Mouse (Mus musculus): ENCODE data around the gene Tifab. TPM values are rescaled to one million over a fixed set of nuclear protein-coding genes. Genes with fewer than 3 reads are reported as not detected.
"Not testable (repeated sequence)": the region's sequence is repeated elsewhere in the genome, so short reads cannot be mapped to it uniquely, and the experiment has no call there.

Tifab gene
- polyA plus RNA-seq, 1 experiment from 2014 or later, result 1.1 TPM

DNA sequence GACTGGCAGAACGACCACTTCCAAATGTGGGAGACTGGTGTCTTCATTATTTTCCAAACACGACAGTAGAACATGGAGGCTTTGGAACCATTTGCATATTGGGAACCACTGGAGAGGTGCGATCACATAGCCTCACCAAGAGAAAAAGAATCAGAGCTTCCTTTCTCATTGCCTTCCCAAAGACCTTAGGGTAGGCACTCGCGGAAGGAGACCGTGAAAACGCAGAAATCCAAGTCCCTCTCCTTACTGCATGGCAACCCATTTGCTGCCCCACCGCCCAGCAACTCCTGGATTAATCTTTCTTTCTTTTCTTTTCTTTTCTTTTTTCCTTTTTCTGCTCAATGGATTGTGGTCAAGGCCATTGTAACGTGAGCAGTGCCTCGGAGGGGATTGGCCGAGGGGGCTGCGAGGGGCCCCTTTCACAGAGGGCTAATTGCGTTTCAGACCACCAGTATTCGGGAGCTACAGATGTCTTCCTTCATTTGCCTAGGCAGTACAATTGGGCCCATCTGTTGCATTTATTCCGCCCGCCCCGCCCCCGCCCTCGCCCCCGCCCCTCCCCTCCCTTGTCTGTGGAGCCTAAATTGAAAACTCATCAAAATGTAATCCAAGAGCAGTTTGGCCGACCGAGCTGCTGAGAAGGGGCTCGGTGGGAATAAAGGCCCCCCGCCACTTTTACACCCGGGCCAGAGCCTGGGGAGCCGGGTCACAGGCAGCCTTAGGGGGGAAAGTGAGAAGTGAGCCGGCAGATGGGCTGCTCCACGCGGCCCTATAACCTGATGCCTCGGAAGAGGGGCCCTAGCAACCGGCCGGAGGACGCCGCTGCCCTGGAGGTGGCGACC lies 29.8 kb upstream of the Tifab start:
- Histone ChIP-seq H3K4me3 (replicated peaks) (no peak overlapping the region), H3K4me1 (peaks cover 12% of the 10 kb centered on the region), H3K4me2 (peak overlapping the region; percentile 47), H3K27ac (replicated peaks) (no peak overlapping the region), H3K9me3 (replicated peaks) (no peaks in the 10 kb centered on the region; the same call in 1 of the 2 replicates), H3K36me3 (no peaks in the 10 kb centered on the region), H3K9ac (replicated peaks) (no peak overlapping the region), H3K27me3 (replicated peaks) (peaks cover 50% of the 10 kb centered on the region)
- no peak for ATAC-seq (ENCODE audit: low FRiP score)
- WGBS, result 4% methylated on average over 35 of the region's 35 CpGs

GRCm38 (mm10) chr13:56199506-56199905 lies 20.8 kb upstream of the Tifab start:
- ATAC-seq (ENCODE audit: low FRiP score), result no peak
- Histone ChIP-seq H3K36me3 (no peaks in the 10 kb centered on the region), H3K27ac (replicated peaks) (no peak overlapping the region), H3K4me3 (replicated peaks) (no peak overlapping the region), H3K27me3 (replicated peaks) (peaks cover 39% of the 10 kb centered on the region), H3K9me3 (replicated peaks) (no peaks in the 10 kb centered on the region), H3K9ac (replicated peaks) (no peak overlapping the region), H3K4me1 (peaks cover 8% of the 10 kb centered on the region; the same call in 1 of the 2 replicates), H3K4me2 (no peak overlapping the region)
- WGBS, result 42% methylated on average over 8 of the region's 8 CpGs

GRCm38 (mm10) chr13:56197473-56198266 lies 19.0 kb upstream of the Tifab start:
- Histone ChIP-seq H3K4me3 (replicated peaks) (no peak overlapping the region; the same call in 1 of the 2 replicates), H3K27ac (replicated peaks) (no peak overlapping the region), H3K4me1 (peaks cover 8% of the 10 kb centered on the region; the same call in 1 of the 2 replicates), H3K9ac (replicated peaks) (no peak overlapping the region), H3K36me3 (no peaks in the 10 kb centered on the region), H3K4me2 (peak overlapping the region; percentile 37), H3K9me3 (replicated peaks) (no peaks in the 10 kb centered on the region), H3K27me3 (replicated peaks) (peaks cover 36% of the 10 kb centered on the region)
- peak; percentile 81 for ATAC-seq (ENCODE audit: low FRiP score)
- WGBS, result 10% methylated on average over 15 of the region's 15 CpGs

DNA sequence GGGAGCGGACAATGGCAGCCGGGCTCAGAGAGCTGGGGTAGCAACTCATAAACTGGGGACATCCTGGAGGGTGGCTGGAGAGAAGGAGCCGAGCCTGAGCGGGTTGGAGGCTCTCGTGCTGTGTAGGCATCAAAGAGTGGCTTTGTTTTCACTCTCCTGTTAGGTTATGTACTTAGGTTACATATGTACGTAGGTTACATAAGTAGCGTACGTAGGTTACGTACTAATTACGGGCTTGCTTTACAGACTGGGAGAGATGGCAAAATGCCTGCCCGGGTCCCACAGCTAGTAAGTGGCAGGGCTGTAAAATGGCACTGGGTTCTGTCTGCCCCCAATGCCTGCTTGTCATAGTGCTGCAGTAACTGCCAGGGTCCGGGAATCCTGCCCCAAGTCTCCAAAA lies 18.3 kb upstream of the Tifab start:
- no peak overlapping the region for H3K27ac ChIP-seq (replicated peaks)
- no peak overlapping the region for H3K9ac ChIP-seq (replicated peaks)
- WGBS, result 51% methylated on average over 12 of the region's 12 CpGs
- peak overlapping the region; percentile 37 for H3K4me2 ChIP-seq
- peaks cover 32% of the 10 kb centered on the region for H3K27me3 ChIP-seq (replicated peaks)
- H3K9me3 ChIP-seq (replicated peaks), result no peaks in the 10 kb centered on the region
- H3K4me1 ChIP-seq, result peaks cover 8% of the 10 kb centered on the region; the same call in 1 of the 2 replicates
- H3K36me3 ChIP-seq, result no peaks in the 10 kb centered on the region
- ATAC-seq (ENCODE audit: low FRiP score), result peak; percentile 38; the same call in 1 of the 2 replicates
- H3K4me3 ChIP-seq (replicated peaks), result no peak overlapping the region; the same call in 1 of the 2 replicates

GRCm38 (mm10) chr13:56195824-56196223 lies 17.1 kb upstream of the Tifab start:
- H3K4me2 ChIP-seq; H3K4me1 ChIP-seq; H3K27ac ChIP-seq (replicated peaks); H3K4me3 ChIP-seq (replicated peaks); ATAC-seq (ENCODE audit: low FRiP score); H3K9me3 ChIP-seq (replicated peaks); H3K9ac ChIP-seq (replicated peaks); H3K36me3 ChIP-seq: not testable (repeated sequence)
- H3K27me3 ChIP-seq (replicated peaks), result peaks cover 28% of the 10 kb centered on the region
- 80% methylated on average over 11 of the region's 11 CpGs for WGBS

DNA sequence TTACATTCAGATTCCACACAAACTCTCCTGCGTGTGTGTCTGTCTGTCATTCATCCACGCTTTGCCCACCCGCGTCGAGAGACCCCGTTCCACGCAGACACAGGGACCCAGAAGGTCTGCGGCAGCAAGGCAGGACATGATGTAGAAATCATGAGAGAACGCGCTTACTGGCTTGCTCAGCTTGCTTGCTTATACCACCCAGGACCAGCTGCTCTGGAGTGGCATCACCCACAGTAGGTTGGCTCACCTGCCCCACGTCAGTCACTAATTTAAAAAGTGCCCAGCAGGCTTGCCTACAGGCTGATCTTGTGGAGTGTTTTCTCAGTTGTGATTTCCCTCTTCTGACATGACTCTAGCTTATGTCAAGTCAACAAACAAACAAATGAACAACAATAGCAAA lies 15.5 kb upstream of the Tifab start:
- not testable (repeated sequence) for H3K36me3 ChIP-seq; H3K4me1 ChIP-seq; H3K4me3 ChIP-seq (replicated peaks); ATAC-seq (ENCODE audit: low FRiP score); H3K27ac ChIP-seq (replicated peaks); H3K4me2 ChIP-seq; H3K9ac ChIP-seq (replicated peaks); H3K9me3 ChIP-seq (replicated peaks)
- 93% methylated on average over 11 of the region's 11 CpGs for WGBS
- H3K27me3 ChIP-seq (replicated peaks), result peaks cover 17% of the 10 kb centered on the region

GRCm38 (mm10) chr13:56191225-56191624 lies 12.5 kb upstream of the Tifab start:
- Histone ChIP-seq H3K36me3 (no peaks in the 10 kb centered on the region), H3K9ac (replicated peaks) (no peak overlapping the region), H3K27me3 (replicated peaks) (0 out of 2 replicates have a peak, but pooled peaks cover 6% of the 10 kb centered on the region), H3K4me3 (replicated peaks) (no peak overlapping the region), H3K4me2 (no peak overlapping the region), H3K4me1 (no peaks in the 10 kb centered on the region), H3K9me3 (replicated peaks) (no peaks in the 10 kb centered on the region; the same call in 1 of the 2 replicates), H3K27ac (replicated peaks) (no peak overlapping the region)
- no peak for ATAC-seq (ENCODE audit: low FRiP score)
- 42% methylated on average over 3 of the region's 3 CpGs for WGBS

- Histone ChIP-seq H3K27ac (replicated peaks) (no peak overlapping the region), H3K9ac (replicated peaks) (no peak overlapping the region), H3K9me3 (replicated peaks) (no peaks in the 10 kb centered on the region; the same call in 1 of the 2 replicates), H3K4me3 (replicated peaks) (no peak overlapping the region), H3K4me2 (no peak overlapping the region), H3K27me3 (replicated peaks) (0 out of 2 replicates have a peak, but pooled peaks cover 2% of the 10 kb centered on the region), H3K4me1 (no peaks in the 10 kb centered on the region), H3K36me3 (no peaks in the 10 kb centered on the region)
- ATAC-seq (ENCODE audit: low FRiP score), result no peak
- 77% methylated on average over 5 of the region's 5 CpGs for WGBS
These were observed 11.0 kb upstream of the Tifab start for GRCm38 (mm10) chr13:56189688-56190087.

DNA sequence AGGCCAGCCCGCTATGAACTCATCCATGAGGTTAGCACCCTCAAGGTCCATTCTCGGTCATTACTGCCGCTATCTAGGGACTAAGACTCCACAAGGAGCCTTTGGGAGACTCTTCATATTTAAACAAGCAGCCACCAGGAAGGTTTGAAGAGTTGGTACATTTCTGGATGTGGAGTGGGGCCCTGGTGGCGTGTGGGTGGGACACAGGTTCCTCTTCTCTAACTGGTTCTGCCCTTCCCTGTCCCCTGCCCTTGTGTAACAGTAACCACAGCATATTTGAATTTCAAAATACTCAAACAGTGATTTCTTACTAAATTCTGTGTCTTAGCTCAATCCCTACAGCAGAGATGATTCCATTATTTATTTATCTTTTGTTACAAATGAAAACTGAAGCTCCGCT lies 5.0 kb upstream of the Tifab start:
- H3K4me3 ChIP-seq (replicated peaks), result no peak overlapping the region
- 88% methylated on average over 5 of the region's 5 CpGs for WGBS

DNA sequence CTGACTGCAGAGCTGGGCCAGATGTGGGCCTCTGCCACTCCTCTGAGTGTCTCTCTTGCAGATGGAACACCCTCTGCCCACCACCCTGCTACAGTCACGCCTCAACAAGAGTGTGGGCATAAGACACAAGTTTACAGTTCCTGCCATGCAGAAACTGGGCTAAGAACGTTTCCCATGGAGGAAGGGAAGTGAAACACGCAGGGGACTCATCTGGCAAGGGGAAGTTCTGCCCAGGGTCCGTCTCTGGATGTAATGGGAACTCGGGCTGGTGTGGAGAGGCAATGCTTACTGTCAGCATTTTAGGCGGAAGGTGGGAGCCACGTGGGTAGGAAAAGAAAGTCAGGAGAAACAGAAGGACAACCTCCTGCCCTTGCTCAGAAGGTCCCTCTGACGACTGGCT lies 2.7 kb upstream of the Tifab start:
- Histone ChIP-seq H3K27me3 (replicated peaks) (no peaks in the 10 kb centered on the region), H3K36me3 (no peaks in the 10 kb centered on the region), H3K27ac (replicated peaks) (no peak overlapping the region), H3K4me1 (no peaks in the 10 kb centered on the region), H3K4me3 (replicated peaks) (no peak overlapping the region), H3K9ac (replicated peaks) (no peak overlapping the region), H3K4me2 (no peak overlapping the region), H3K9me3 (replicated peaks) (no peaks in the 10 kb centered on the region)
- no peak for ATAC-seq (ENCODE audit: low FRiP score)
- WGBS, result 84% methylated on average over 8 of the region's 8 CpGs

More for the DNA sequence above, 5.0 kb upstream of the Tifab start:
- ATAC-seq (ENCODE audit: low FRiP score), result no peak
- Histone ChIP-seq H3K4me1 (no peaks in the 10 kb centered on the region), H3K36me3 (no peaks in the 10 kb centered on the region), H3K27me3 (replicated peaks) (no peaks in the 10 kb centered on the region), H3K4me2 (no peak overlapping the region), H3K9me3 (replicated peaks) (no peaks in the 10 kb centered on the region; the same call in 1 of the 2 replicates), H3K9ac (replicated peaks) (no peak overlapping the region), H3K27ac (replicated peaks) (no peak overlapping the region)

GRCm38 (mm10) chr13:56176310-56176709 lies 2.4 kb downstream of the Tifab start:
- 90% methylated on average over 9 of the region's 9 CpGs for WGBS
- no peak for ATAC-seq (ENCODE audit: low FRiP score)
- no peak overlapping the region for H3K4me3 ChIP-seq (replicated peaks)
- no peaks in the 10 kb centered on the region for H3K4me1 ChIP-seq
- H3K27ac ChIP-seq (replicated peaks), result no peak overlapping the region
- no peak overlapping the region for H3K4me2 ChIP-seq
- H3K27me3 ChIP-seq (replicated peaks), result 0 out of 2 replicates have a peak, but pooled peaks cover 2% of the 10 kb centered on the region
- no peaks in the 10 kb centered on the region for H3K9me3 ChIP-seq (replicated peaks)
- no peaks in the 10 kb centered on the region for H3K36me3 ChIP-seq
- no peak overlapping the region for H3K9ac ChIP-seq (replicated peaks)

Measured in neural tube, embryonic 15.5 days (tissue).